Mouse (Mus musculus) midbrain, embryonic 15.5 days (tissue): Measurements from ENCODE around the gene Bcr. TPM values are rescaled to one million over a fixed set of nuclear protein-coding genes. Genes with fewer than 3 reads are reported as not detected.
A peak's percentile ranks its signal among the peaks of the same experiment; 100 is the strongest.

Source experiments
- ATAC-seq: fragments of 200-750 bp; cut with Nextera tagmentation; replicated peaks from 2 replicates; pipeline ENCODE4 v1.8.0; 2017; ENCODE audit warnings: moderate TSS enrichment
- H3K27ac ChIP-seq: fragments of 300-500 bp; sonication (generic); 2 replicates; pipeline ENCODE4 v1.5.1; 2015; ENCODE audit warnings: mild to moderate bottlenecking, inconsistent platforms
- H3K27me3 ChIP-seq: fragments of 300-500 bp; sonication (generic); replicated peaks from 2 replicates; pipeline ENCODE4 v1.6.1; 2015; ENCODE audit warnings: inconsistent platforms
- H3K36me3 ChIP-seq: fragments of 300-500 bp; sonication (generic); replicated peaks from 2 replicates; pipeline ENCODE4 v1.6.1; 2015; ENCODE audit warnings: inconsistent platforms
- H3K4me1 ChIP-seq: fragments of 300-500 bp; sonication (generic); 2 replicates; pipeline ENCODE4 v1.6.1; 2015; ENCODE audit warnings: inconsistent platforms
- H3K4me2 ChIP-seq: fragments of 300-500 bp; sonication (generic); 2 replicates; pipeline ENCODE4 v1.6.1; 2015; ENCODE audit warnings: inconsistent platforms, mild to moderate bottlenecking, moderate library complexity
- H3K4me3 ChIP-seq: fragments of 300-500 bp; sonication (generic); 2 replicates; pipeline ENCODE4 v1.5.1; 2015; ENCODE audit warnings: mild to moderate bottlenecking, inconsistent platforms
- H3K9ac ChIP-seq: fragments of 300-500 bp; sonication (generic); 2 replicates; pipeline ENCODE4 v1.6.1; 2015; ENCODE audit warnings: mild to moderate bottlenecking, inconsistent platforms
- H3K9me3 ChIP-seq: fragments of 300-500 bp; sonication (generic); 2 replicates; pipeline ENCODE4 v1.6.1; 2016; ENCODE audit warnings: inconsistent platforms
- WGBS: fragments of 180-500 bp; shearing (Covaris S2); methylation state at CpG from one replicate; pipeline ENCODE4 v1.1.7; 2015; ENCODE audit warnings: mixed read lengths; 5-methylcytosine and 5-hydroxymethylcytosine counted together
- polyA plus RNA-seq: library from polyadenylated mRNA; unstranded; fragments of >200 nt; fragmentation: Nextera tagmentation; extraction: Ambion mirVana; gene quantifications from 2 replicates; pipeline ENCODE4 v1.2.1, GENCODE M21; 2015

Gene Bcr
- polyA plus RNA-seq, 1 experiment from 2014 or later = 19.2 TPM

DNA sequence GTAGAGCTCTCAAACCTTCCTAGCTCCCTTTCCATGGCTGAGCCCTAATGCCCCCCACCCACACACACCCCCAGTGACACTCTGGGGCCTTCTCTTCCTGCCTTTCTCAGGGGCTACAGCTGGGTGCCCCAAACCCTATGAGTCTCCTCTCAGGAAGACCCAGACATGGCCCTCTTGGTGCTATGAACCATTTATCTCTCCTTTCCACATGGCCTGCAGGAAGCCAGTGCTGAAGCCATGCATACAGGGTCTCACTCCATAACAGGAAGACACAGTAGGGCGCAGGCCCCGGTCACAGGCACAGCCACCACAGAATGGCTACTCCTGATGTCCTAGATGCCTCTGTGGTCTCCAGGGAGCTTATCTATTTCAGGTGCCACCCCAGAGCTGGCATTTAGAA, 43.1 kb downstream of the Bcr start:
- no peaks in the 10 kb centered on the region for H3K36me3 ChIP-seq
- H3K4me1 ChIP-seq = peaks cover 55% of the 10 kb centered on the region
- H3K27ac ChIP-seq = no peak overlapping the region
- no peaks in the 10 kb centered on the region for H3K27me3 ChIP-seq
- ATAC-seq = no peak
- no peak overlapping the region for H3K4me2 ChIP-seq
- H3K9ac ChIP-seq = no peak overlapping the region
- no peak overlapping the region for H3K4me3 ChIP-seq
- H3K9me3 ChIP-seq = no peaks in the 10 kb centered on the region
- 83% methylated on average over 2 of the region's 2 CpGs for WGBS

DNA sequence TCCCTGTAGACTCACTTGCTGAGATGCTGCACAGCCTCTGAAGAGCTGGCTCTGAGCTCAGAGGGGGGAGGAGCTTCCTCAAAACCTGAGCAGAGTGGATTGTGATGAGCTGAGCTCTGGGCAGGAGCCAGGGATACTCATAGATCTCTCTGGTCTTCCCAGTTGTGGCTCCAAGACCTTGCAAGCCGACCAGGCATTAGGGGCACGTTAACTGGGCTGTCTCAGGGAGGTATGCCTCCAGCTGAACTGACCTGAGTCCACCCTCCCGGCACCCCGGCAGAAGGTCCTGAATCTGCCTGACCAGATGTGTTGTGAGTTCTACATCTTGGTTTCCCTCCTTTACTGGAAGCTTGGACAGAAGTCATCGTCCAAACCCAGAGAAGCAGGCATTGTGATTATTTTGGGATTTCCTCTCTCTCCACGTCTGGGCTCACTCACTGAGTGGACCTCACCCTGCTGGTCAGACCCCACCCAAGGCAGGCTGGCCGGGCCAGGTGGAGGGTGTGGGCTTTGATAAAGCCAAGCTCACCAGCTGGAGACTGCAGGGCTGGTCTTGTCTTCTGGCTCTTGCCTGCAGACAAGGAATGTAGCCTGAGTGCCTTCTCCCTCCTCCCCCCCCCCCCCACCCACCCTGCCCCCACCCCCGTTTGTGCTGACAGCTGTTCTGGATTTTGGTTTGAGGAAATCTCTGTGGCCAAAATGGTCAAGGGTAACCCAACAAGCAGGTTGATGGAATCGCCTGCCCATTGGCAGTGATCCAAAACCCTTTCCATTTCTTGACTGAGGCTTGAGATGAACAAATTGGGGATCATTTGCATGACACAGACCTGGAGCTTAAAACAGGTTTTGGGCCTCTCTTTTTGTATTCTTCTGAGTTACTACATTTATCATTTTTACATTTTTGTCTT, 44.1 kb downstream of the Bcr start:
- 0 out of 2 replicates have a peak, but pooled peaks have one; percentile 31 for ATAC-seq
- Histone ChIP-seq H3K9ac (no peak overlapping the region), H3K9me3 (no peaks in the 10 kb centered on the region), H3K27me3 (no peaks in the 10 kb centered on the region), H3K4me1 (peaks cover 47% of the 10 kb centered on the region), H3K4me3 (no peak overlapping the region), H3K36me3 (no peaks in the 10 kb centered on the region), H3K4me2 (no peak overlapping the region), H3K27ac (no peak overlapping the region)
- 70% methylated on average over 9 of the region's 9 CpGs for WGBS

DNA sequence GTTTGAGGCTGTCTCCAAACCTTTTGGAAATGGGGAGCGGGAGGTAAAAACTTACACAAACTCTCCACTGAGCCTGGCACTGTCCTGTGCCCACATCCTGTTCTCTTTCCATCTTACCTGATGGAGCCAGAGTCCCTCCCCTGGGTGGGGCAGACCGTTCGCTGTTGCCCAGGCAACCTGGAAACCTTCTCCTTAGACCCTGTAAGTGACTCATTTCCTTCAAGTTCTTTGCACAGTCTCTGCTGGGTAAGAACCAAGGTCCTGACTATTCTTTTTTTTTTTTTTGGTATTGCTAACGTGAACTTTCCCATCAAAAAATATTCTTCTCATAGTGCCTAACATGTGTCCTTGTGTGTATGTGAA, 44.7 kb downstream of the Bcr start:
- H3K4me1 ChIP-seq = peaks cover 44% of the 10 kb centered on the region
- no peaks in the 10 kb centered on the region for H3K27me3 ChIP-seq
- ATAC-seq = no peak
- no peak overlapping the region for H3K9ac ChIP-seq
- WGBS = 65% methylated on average over 4 of the region's 4 CpGs
- no peaks in the 10 kb centered on the region for H3K9me3 ChIP-seq
- no peaks in the 10 kb centered on the region for H3K36me3 ChIP-seq
- no peak overlapping the region for H3K4me3 ChIP-seq
- H3K4me2 ChIP-seq = no peak overlapping the region
- H3K27ac ChIP-seq = no peak overlapping the region

DNA sequence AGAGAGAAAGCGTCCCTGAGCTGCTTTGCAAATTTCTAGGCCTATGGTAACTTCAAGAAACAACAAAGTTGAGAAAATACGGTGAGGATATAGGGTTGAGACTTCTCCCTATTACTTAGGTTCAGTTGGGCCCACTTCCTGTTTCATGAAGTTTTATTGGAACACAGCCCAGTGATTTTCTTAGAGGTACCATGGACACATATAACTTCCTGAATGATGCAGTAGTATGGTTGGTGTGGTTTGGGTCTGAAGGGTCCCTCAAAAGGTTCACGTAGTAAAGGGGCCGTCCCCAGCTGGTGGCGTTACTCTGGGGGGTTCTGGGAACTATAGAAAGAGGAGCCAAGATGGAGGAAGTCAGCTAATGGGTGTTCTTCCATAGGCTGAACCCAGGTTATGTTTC, 45.3 kb downstream of the Bcr start:
- no peak overlapping the region for H3K9ac ChIP-seq
- no peaks in the 10 kb centered on the region for H3K27me3 ChIP-seq
- H3K27ac ChIP-seq = no peak overlapping the region
- H3K4me1 ChIP-seq = peaks cover 38% of the 10 kb centered on the region
- ATAC-seq = no peak
- no peaks in the 10 kb centered on the region for H3K9me3 ChIP-seq
- 95% methylated on average over 5 of the region's 5 CpGs for WGBS
- H3K36me3 ChIP-seq = no peaks in the 10 kb centered on the region
- H3K4me2 ChIP-seq = no peak overlapping the region
- H3K4me3 ChIP-seq = no peak overlapping the region

DNA sequence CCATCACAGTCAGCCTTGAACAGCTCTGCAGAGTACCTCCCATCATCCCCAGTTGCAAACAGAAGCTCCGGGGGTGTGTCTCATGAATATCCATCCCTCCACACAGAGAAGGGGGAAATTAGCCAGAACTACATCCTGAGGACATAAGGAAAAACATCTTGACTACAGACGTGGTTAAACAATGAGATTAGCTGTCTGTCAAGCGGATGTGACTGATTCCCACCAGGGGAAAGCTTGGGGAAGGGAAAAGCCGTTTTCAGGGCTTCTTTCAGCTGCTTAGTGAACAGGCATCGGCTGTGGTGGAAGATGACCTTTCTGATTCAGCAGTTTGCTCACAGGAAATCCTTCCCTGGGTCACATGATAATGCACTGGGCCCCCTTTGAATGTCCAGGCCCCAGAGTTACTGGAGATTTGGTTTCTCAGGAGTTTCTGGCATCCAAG, 46.6 kb downstream of the Bcr start:
- no peaks in the 10 kb centered on the region for H3K36me3 ChIP-seq
- H3K9ac ChIP-seq = no peak overlapping the region
- peak overlapping the region; percentile 57 for H3K27ac ChIP-seq
- no peaks in the 10 kb centered on the region for H3K9me3 ChIP-seq
- H3K27me3 ChIP-seq = no peaks in the 10 kb centered on the region
- H3K4me3 ChIP-seq = no peak overlapping the region
- no peak overlapping the region for H3K4me2 ChIP-seq
- 10% methylated on average over 5 of the region's 5 CpGs for WGBS
- peaks cover 36% of the 10 kb centered on the region for H3K4me1 ChIP-seq
- ATAC-seq = no peak

DNA sequence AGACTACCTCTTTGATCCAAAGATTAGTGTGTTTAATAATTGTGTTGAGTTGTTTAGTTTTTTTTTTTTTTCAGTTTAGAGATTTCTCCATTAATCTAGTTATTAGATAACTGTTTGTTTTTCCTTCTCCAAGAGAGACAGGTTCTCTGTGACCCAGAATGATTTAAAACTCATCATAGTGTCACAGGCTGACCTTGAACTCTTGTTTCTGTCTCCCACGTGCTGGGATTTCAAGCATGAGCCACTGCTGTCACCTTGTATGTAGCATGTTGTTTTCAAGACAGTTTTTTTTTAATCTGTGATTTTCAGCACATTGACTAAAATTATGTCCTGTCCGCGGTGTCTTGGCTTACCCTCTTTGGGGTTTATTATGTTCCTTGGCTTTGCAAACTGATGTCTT, 47.7 kb downstream of the Bcr start:
- Histone ChIP-seq H3K9me3 (no peaks in the 10 kb centered on the region), H3K27me3 (no peaks in the 10 kb centered on the region), H3K4me1 (peaks cover 42% of the 10 kb centered on the region), H3K4me3 (no peak overlapping the region), H3K4me2 (no peak overlapping the region), H3K9ac (no peak overlapping the region), H3K36me3 (no peaks in the 10 kb centered on the region), H3K27ac (no peak overlapping the region)
- ATAC-seq = no peak
- 81% methylated on average over 3 of the region's 3 CpGs for WGBS

DNA sequence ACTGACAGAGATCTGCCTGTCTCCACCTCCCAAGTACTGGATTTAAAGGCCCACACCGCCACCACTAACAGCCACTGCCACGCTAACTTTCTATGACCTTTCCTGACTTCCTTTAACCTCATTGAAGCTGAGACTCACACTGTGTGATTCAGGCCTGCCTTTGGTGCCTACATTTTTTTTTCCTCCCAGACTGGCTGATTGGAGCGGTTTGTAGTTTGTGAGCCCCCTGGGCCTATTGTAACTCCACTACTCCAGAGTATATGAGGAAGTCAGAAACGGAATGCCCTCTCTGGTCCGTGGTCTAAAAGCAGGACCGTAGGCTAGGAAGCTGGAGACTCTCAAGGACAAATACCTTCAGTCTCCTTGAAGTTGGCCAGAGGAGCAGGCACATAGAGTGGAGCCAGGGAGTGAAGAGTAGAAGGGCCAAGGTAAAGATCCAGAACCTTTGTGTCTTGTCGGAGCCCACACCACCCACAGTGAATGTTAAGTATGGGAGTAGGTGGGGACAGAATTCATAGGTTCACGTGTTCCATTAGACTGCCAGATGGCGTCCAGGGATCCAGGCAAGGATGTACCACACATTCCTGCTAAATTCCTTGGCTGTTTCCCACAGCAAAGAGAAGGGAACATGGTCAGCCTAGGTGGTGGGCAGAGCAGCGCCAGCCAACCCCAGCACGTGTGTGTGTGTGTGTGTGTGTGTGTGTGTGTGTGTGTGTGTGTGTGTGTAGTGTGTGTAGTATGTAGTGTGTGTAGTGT, 51.2 kb downstream of the Bcr start:
- Histone ChIP-seq H3K4me1 (peaks cover 18% of the 10 kb centered on the region), H3K27me3 (no peaks in the 10 kb centered on the region), H3K4me2 (no peak overlapping the region), H3K4me3 (no peak overlapping the region), H3K9me3 (no peaks in the 10 kb centered on the region), H3K9ac (no peak overlapping the region), H3K27ac (no peak overlapping the region), H3K36me3 (no peaks in the 10 kb centered on the region)
- no peak for ATAC-seq
- 87% methylated on average over 11 of the region's 11 CpGs for WGBS

DNA sequence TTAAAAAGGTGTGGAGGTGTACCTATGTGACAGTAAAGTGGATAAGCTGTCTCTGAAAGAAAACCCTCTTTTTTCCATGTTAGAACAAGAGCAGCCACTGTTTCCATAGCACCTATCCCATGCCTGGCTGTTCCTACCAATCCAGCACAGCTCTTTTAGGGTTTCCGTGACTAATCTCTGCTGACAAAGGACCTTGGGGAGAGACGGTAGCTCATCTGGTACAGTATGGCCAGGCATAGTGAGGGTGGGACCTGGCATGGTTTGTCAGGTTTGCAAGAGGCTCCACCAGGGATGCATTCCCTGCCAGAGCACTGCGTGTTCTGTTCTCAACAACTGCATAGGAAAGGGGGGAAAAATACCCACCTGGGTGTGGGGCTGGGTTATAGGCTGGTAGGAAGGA, 52.0 kb downstream of the Bcr start:
- Histone ChIP-seq H3K9ac (no peak overlapping the region), H3K27ac (0 out of 2 replicates have a peak overlapping the region, but pooled peaks have one; percentile 23), H3K27me3 (no peaks in the 10 kb centered on the region), H3K9me3 (no peaks in the 10 kb centered on the region), H3K4me1 (peaks cover 11% of the 10 kb centered on the region; the same call in 1 of the 2 replicates), H3K36me3 (no peaks in the 10 kb centered on the region), H3K4me3 (no peak overlapping the region), H3K4me2 (no peak overlapping the region)
- no peak; the same call in 1 of the 2 replicates for ATAC-seq
- 48% methylated on average over 3 of the region's 3 CpGs for WGBS

DNA sequence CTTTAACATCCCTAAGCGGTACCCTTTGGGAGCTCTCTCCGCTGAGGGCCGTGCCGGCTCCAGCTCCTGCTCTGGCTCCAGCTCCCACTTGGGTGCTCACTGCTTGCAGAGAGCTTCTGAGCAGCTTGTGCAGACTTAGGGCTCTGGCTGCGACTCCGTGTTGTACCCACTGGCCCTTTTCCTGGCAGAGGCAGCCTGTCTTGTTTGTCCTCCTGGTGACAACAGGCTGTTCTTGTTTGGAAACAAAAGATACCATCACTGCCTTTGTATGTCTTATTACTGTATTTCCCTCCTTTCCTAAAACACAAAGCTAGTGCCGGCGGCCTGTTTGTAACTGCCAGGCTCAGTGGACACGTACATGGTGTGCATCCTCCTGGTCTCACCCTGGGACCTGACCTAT, 53.2 kb downstream of the Bcr start:
- H3K9ac ChIP-seq = no peak overlapping the region
- H3K27ac ChIP-seq = no peak overlapping the region
- H3K4me3 ChIP-seq = no peak overlapping the region
- no peaks in the 10 kb centered on the region for H3K27me3 ChIP-seq
- peaks cover 11% of the 10 kb centered on the region; the same call in 1 of the 2 replicates for H3K4me1 ChIP-seq
- no peaks in the 10 kb centered on the region for H3K36me3 ChIP-seq
- H3K4me2 ChIP-seq = no peak overlapping the region
- no peaks in the 10 kb centered on the region for H3K9me3 ChIP-seq
- ATAC-seq = no peak
- 76% methylated on average over 9 of the region's 9 CpGs for WGBS

DNA sequence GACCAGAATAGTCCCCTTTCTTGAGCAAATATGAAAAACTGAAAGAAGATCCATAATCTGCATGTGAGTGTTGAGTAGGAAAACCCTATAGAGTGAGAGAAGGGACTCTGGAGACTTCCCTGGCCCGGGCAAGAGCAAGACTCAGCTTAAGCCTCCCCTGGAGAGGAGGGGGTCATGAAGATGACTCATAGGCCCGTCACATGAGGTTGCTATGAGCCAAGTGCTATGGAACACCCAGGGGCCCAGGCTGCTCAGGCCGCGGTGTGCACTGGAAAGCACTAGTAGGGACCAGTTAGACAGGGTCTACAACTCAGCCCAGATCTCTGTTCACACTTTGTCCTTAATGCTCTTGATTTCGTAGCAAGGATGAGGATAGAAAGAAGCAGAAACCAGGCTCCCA, 54.8 kb downstream of the Bcr start:
- ATAC-seq = no peak
- WGBS = 80% methylated on average over 5 of the region's 5 CpGs
- Histone ChIP-seq H3K27me3 (no peaks in the 10 kb centered on the region), H3K9me3 (no peaks in the 10 kb centered on the region), H3K27ac (no peak overlapping the region), H3K4me2 (no peak overlapping the region), H3K9ac (no peak overlapping the region), H3K36me3 (no peaks in the 10 kb centered on the region), H3K4me1 (peaks cover 15% of the 10 kb centered on the region), H3K4me3 (no peak overlapping the region)

DNA sequence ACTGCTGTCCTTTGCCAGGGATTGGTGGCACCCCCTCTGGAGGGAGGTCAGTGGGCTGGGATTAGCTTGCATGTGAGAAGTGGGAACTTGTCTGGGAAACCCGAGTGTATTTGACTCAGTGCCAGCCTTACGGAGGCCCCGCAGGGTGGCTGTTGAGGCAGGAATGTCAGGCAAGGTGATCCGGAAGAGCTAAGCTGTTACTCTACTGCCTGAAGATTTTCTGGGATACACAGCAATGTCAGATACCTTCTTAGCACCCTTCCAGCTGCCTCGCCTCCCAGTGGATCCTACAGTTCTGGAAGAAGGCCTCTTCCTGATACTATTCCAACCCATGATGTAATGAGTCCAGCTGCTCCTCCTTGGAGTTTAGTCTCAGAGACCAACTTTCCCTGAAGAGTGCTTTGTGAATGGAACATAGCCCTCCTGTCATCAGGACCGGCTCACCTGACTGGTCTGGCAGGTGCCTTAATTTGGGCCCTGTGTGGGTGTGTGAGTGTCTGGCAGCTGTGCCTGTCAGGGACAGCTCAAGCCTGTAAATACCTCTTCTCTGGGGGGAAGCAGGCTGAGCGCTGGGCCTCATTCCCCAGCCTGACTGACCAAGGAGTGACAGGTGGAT, 56.6 kb downstream of the Bcr start:
- Histone ChIP-seq H3K4me2 (no peak overlapping the region), H3K9ac (no peak overlapping the region), H3K4me1 (peaks cover 17% of the 10 kb centered on the region), H3K9me3 (no peaks in the 10 kb centered on the region), H3K4me3 (no peak overlapping the region), H3K27me3 (no peaks in the 10 kb centered on the region), H3K27ac (no peak overlapping the region), H3K36me3 (no peaks in the 10 kb centered on the region)
- WGBS = 79% methylated on average over 7 of the region's 7 CpGs
- ATAC-seq = no peak

DNA sequence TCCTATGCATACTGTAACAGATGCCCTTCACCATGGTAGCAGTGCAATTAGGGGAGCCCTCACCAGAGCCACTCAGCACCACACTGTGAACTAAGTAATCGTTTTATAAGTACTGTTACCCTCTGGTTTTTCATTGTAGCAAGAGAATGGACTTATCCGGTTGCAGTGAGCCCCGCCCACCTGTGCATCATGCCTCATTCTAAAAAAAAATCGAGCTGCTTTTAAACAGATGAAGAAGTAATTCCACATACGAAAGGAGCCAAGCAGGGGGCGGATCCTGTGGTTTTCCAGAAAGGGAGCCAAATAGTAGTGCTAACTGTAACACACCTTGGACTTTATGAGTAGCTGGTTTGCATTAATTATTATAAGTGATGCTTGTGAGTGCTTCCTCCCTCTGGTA, 58.1 kb downstream of the Bcr start:
- H3K4me2 ChIP-seq = no peak overlapping the region
- 80% methylated on average over 6 of the region's 6 CpGs for WGBS
- no peak overlapping the region for H3K9ac ChIP-seq
- H3K4me1 ChIP-seq = peaks cover 11% of the 10 kb centered on the region
- no peaks in the 10 kb centered on the region for H3K36me3 ChIP-seq
- no peak overlapping the region for H3K4me3 ChIP-seq
- no peaks in the 10 kb centered on the region for H3K9me3 ChIP-seq
- no peaks in the 10 kb centered on the region for H3K27me3 ChIP-seq
- H3K27ac ChIP-seq = no peak overlapping the region
- ATAC-seq = no peak
